Mouse (Mus musculus): Measurements from ENCODE around the gene Trim8.
A peak's percentile ranks its signal among the peaks of the same experiment; 100 is the strongest.

Trim8 gene

DNA sequence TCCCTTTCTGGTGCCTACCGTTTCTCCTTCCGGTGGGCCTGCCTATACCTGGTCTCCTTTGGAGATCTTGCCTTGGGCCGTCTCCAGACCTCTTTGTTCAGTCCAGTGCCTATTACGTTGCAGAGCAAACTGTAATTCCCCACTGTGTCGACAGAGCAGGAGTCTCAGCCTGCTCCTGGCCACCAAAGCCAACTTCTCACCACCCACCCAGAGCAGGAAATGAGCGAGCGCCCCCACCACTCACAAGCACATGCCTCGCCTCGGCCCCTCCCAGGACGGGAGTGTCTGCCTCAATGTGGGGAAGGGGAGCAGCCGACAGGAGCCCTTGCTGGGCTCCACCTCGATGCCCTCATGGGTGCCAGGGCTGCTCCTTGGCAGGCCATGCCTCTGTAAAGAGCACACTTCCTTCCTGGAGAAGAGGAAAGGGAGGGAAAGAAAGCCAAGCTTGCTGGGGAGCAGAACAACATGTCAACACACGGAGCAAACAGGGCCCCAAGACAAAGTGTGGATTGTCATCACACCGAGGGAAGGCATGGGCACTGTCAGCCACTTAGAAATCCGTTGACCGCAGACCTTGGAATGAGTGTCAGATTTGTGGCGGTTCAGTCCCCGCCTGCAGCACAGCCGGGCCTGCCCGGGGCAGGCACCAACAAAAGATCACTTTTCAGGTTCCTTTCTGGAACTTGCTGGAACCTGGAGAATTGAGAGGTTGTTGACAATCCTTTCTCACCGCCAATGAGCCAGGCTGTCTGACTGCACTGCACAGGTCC is 22.0 kb upstream of the Trim8 start:
- no peak for DNase-seq (ENCODE audit: low read depth in 1 of 2, low spot score in 2 of 2)

- no peak for DNase-seq (ENCODE audit: low read depth in 1 of 2, low spot score in 2 of 2)
Observed at GRCm38 (mm10) chr19:46480624-46481345, 20.7 kb upstream of the Trim8 start.

- no peak for DNase-seq (ENCODE audit: low read depth in 1 of 2, low spot score in 2 of 2)
Observed at GRCm38 (mm10) chr19:46481352-46481751, 20.1 kb upstream of the Trim8 start.

DNA sequence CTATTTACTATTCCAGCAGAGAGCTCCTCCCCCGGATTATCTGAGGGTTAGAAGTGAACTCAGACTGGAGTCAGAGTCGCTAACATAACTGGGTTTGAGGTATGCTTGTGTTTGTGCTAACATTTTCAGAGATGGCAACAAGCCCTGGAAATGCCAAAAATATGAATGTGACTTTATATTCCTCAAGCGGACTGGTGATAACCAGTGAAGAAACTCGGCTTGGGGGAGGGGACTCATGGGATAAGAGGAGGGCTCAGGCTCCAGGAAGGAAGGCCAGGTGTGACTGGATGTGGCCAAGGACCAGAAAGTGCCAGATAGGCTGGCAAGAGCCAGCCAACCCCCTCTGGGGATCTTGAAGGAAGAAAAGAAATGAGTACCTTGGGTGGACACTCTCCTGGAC is 19.7 kb upstream of the Trim8 start:
- DNase-seq (ENCODE audit: low read depth in 1 of 2, low spot score in 2 of 2): no peak

GRCm38 (mm10) chr19:46482896-46483516 is 18.5 kb upstream of the Trim8 start:
- DNase-seq (ENCODE audit: low read depth in 1 of 2, low spot score in 2 of 2): no peak

GRCm38 (mm10) chr19:46483701-46484328 is 17.7 kb upstream of the Trim8 start:
- DNase-seq (ENCODE audit: low read depth in 1 of 2, low spot score in 2 of 2): no peak

GRCm38 (mm10) chr19:46484518-46484917 is 17.0 kb upstream of the Trim8 start:
- DNase-seq (ENCODE audit: low read depth in 1 of 2, low spot score in 2 of 2): no peak

GRCm38 (mm10) chr19:46485847-46486246 is 15.7 kb upstream of the Trim8 start:
- DNase-seq (ENCODE audit: low read depth in 1 of 2, low spot score in 2 of 2): no peak

DNA sequence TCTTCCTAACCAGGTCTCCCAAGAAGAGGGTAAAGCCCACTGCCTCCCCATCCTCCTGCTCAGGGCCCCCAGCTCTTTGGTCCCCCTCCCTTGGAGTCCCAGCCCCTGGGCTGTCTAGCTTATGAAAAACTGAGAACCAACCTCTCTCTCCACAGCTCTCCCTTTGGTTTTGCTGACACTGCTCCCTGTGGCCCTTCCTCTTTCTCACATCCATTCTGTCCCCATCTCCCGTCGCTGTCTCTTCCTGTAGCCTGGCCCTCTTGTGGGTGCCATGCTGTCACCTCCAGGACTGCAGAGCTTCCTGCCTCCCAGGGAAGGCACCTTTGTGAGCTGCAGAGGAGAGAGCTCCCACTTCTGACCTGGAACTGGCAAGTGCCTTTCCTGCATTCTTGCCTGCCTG is 14.8 kb upstream of the Trim8 start:
- no peak for DNase-seq (ENCODE audit: low read depth in 1 of 2, low spot score in 2 of 2)

DNA sequence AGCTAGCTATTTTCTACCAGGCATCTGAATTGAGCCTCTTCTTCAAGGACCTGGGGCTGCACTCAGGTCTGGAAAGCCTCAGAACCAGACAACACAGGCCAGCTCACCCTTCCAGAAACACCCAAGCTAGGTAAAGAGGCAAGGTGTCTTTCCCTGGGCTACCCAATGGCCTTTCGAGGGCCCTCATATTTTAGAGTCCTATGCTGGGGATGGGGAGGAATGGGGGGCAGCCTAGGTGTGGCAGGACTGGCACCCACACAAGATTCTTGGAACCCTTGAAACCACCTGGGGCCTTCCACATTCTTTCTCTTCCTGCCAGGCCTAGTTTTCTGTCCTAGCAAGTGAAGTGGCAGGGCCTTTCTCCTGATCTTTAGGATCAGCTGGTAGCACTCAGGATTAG is 12.1 kb upstream of the Trim8 start:
- no peak for DNase-seq (ENCODE audit: low read depth in 1 of 2, low spot score in 2 of 2)

DNA sequence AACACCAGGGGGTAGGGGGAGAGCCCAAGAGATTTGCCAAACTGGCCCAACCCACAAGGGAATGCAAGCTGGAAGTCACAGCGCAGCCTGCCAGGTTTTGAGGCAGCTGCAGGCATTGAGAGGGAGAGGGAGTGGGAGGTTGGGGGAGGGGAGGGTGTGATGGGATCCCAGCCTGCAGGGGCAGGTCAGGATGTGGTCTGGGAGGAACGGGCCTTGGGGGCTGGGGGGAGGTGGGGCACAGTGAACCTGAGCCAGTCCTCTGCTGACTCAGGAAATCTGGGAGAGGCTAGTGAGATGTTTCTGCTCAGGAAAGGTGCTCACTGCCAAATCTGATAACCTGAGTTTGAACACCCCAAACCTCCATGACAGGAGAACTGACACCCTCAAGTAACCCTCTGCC is 10.9 kb upstream of the Trim8 start:
- no peak for DNase-seq (ENCODE audit: low read depth in 1 of 2, low spot score in 2 of 2)

DNA sequence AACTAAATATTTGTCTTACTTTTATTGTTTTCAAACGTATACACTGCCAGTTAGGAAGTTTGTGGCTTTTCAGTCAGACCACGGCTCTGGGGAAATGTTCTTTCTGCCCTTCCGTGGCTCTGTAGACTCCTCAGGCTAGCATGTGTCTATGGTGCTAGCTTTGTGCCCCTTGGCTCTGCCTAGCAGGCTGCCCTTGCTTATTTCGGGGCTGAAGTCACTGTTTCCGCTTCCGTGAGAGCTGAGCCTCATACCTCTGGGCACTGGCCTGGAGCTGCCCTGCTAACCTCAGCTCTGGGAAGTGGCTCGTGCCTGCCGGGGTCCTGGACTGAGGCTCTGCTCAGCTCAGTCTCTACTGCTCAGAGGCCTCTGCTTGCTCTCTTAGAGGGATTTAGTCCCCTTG is 6.4 kb upstream of the Trim8 start:
- no peak for DNase-seq (ENCODE audit: low read depth in 1 of 2, low spot score in 2 of 2)

- no peak for DNase-seq (ENCODE audit: low read depth in 1 of 2, low spot score in 2 of 2)
Observed at GRCm38 (mm10) chr19:46497230-46497629, 4.3 kb upstream of the Trim8 start.

DNA sequence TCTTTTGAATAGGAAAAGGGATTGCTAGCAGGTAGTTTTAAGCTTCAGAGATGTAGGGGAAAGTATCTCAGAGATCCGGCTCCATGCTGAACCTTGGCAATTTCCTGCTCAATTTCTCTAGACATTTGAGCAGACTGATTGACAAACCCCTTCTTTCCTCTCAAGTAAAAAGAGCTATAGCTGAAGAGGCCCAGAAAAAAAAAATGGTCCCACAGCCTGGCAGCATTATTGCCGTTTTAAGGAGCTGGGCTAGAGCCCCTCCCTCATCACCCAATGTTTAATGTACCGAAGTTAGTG is 2.0 kb upstream of the Trim8 start:
- no peak for DNase-seq (ENCODE audit: low read depth in 1 of 2, low spot score in 2 of 2)

DNA sequence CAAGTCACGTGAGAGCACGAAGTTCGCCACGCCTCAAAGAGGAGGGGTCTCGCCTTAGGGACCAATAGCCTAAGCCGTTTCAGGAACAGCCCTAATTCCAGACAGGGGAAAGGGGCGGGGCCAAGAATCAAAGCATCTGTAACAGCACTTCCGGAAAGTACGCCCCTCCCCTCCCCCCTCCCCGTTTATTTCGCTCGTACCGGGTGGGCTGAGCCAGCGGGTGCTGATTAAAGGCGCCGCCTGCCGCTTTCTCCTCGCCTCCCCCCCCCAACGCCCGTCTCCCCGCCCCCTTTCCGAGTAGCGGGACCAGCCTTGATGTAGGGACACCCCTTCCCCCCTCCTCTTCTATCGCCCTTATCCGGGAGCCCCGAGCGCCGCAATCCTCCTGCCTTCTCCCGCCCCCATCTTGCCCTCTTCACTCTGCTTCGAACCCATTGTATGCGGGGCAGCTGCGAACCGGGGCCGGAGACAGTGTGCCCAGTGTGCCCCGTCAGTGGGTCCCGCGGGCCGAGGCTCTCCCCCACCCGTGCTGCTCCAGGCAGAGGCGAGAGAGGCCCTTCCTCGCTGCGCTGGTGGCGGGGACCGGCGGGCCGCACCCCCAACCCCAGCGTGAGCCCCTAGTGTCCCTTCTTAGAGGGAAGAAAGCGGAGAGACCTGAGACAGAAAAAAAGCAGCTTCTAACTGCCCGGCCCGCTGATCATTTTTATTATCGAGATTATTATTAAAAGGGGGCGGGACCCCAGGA is 1.5 kb upstream of the Trim8 start:
- DNase-seq (ENCODE audit: low read depth in 1 of 2, low spot score in 2 of 2): peak; percentile 88

- DNase-seq (ENCODE audit: low read depth in 1 of 2, low spot score in 2 of 2): no peak
Observed at GRCm38 (mm10) chr19:46500581-46501341, 741 bp upstream of the Trim8 start.

GRCm38 (mm10) chr19:46502069-46502455 is 560 bp downstream of the Trim8 start:
- peak; percentile 31 to 52 for DNase-seq (ENCODE audit: low read depth in 1 of 2, low spot score in 2 of 2)

- DNase-seq (ENCODE audit: low read depth in 1 of 2, low spot score in 2 of 2): peak; percentile 24 to 54
Observed at GRCm38 (mm10) chr19:46502471-46503166, 1.1 kb downstream of the Trim8 start.

DNA sequence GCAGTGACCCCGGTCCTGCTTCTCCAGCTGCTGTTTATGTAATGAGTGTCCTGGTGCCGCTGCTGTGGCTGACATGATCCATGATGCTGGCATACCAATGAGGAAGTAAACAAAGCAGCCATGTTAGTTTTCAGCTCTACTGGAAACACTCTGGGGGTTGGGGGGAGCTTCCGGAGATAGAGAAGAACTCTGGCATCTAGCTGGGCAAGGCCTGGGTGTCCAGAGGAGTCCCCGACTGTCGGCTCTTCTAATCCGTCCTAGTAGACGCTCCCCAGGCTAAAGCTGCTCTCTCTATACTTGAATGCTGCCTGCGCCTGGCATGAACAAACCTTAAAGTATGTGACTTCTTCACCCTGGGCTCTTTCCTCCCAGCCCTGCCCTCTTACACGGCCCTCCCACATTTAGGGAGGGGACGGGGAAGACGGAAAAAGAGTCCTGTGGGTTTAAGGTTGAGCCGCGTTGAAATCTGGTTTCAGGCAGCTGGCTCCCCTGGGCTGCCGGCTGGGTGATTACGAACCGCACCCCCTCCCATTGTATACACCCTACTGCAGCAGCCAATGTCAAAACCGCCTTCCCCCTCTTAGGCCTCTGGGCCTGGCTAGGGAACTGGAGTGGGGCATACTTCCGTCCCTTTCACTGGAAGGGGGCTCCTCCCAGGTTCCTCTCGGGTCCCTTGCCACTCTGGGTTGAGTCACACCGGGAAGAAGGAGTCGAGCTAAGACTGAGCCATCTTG is 2.0 kb downstream of the Trim8 start:
- DNase-seq (ENCODE audit: low read depth in 1 of 2, low spot score in 2 of 2): peak; percentile 57 to 80
